Mouse (Mus musculus) CD4-positive helper T cell, adult 2 months (primary cell): ENCODE results near the gene Arhgef7.

ENCODE experiments used
- DNase-seq: peaks from one replicate; pipeline ENCODE4 v3.0.0-alpha.2; 2012; ENCODE audit warnings: low read depth, missing footprints, low spot score

Arhgef7 gene

GRCm38 (mm10) chr8:11727651-11728481, at the start of gene Arhgef7:
Arhgef7 (plus strand) TSS chr8:11727721.
- DNase-seq, result no peak

- DNase-seq, result no peak
Observed at GRCm38 (mm10) chr8:11684558-11684957, 43.0 kb upstream of the Arhgef7 start.

- no peak for DNase-seq
Observed at GRCm38 (mm10) chr8:11687251-11687650, 40.3 kb upstream of the Arhgef7 start.

GRCm38 (mm10) chr8:11689945-11690344, 37.6 kb upstream of the Arhgef7 start:
- DNase-seq, result no peak

GRCm38 (mm10) chr8:11691284-11691683, 36.2 kb upstream of the Arhgef7 start:
- no peak for DNase-seq

DNA sequence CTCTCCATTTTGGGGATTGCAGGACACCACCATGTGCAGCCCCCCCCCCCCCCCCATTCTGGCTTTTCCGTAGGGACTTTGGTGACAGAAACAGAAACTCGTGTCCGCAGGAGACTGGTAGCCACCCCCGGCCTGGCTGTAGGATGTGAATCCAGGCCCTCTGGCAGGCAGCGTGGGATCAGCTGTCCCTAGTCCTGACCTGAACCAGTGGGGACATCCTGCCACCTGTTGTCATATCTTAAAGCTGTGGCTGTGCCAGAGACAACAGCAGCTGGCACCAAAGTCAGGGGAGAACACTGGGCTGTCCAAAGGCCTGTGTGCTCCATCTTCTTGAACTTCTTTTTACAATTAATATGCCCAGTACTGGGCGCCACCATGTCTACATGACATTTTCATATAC, 35.8 kb upstream of the Arhgef7 start:
- no peak for DNase-seq

DNA sequence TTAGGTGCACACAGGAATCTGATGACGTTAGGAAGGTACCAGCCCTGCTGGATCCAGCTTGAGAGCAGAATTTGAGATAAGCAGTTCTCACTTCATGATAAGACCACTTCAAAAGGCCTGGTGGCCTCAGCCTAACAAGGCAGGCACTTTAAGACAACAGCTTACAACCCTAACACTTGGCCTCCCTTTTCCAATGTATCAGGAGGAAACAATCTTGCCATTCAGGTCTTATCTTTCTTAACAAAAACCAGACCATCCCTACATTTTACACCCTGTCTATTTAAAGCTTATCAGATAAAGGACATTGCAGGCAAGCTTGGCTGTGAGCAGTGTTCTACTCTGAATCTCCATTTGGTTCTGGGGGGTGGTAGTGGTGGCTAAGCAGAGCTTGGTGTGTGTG, 35.1 kb upstream of the Arhgef7 start:
- DNase-seq, result no peak

DNA sequence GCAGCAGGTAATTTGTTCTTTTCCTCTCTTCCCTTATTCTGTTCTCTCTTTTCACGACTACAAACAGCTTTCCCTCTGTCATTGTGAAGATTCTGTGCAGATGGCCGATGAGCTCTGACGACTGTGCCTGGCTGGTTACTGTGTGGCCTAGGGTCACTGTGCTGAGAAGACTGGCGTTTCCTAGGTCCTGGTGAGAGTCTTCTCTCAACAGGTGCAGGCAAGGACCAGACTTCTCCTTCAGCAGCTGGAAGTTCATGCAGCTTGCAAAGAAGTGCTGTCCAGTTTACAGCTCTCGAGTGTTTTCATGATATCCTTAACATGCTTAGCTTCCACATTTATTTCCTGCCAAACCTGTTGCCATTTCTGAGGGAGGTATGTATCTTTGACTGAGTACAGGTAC, 33.5 kb upstream of the Arhgef7 start:
- no peak for DNase-seq

DNA sequence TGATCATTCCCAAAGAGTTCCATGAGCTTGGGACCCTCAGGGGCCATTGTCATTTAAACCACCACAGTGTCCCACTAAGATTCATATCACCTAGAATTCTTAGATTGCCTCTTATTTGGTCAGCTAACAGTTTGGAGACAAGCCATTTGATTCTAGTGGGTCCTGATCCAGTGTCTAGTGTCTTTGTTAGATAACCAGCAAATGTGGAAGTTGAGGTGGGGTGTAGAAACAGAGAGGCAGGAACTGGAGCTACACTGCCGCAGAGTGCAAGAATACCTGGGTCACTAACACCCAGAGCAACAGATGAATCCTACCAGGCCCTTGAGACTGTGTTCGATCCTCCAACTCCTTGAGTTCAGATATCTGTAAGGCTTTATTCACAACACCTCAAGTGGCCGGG, 31.3 kb upstream of the Arhgef7 start:
- no peak for DNase-seq

GRCm38 (mm10) chr8:11697467-11697866, 30.1 kb upstream of the Arhgef7 start:
- DNase-seq, result no peak

- no peak for DNase-seq
Observed at GRCm38 (mm10) chr8:11699442-11700001, 28.0 kb upstream of the Arhgef7 start.

DNA sequence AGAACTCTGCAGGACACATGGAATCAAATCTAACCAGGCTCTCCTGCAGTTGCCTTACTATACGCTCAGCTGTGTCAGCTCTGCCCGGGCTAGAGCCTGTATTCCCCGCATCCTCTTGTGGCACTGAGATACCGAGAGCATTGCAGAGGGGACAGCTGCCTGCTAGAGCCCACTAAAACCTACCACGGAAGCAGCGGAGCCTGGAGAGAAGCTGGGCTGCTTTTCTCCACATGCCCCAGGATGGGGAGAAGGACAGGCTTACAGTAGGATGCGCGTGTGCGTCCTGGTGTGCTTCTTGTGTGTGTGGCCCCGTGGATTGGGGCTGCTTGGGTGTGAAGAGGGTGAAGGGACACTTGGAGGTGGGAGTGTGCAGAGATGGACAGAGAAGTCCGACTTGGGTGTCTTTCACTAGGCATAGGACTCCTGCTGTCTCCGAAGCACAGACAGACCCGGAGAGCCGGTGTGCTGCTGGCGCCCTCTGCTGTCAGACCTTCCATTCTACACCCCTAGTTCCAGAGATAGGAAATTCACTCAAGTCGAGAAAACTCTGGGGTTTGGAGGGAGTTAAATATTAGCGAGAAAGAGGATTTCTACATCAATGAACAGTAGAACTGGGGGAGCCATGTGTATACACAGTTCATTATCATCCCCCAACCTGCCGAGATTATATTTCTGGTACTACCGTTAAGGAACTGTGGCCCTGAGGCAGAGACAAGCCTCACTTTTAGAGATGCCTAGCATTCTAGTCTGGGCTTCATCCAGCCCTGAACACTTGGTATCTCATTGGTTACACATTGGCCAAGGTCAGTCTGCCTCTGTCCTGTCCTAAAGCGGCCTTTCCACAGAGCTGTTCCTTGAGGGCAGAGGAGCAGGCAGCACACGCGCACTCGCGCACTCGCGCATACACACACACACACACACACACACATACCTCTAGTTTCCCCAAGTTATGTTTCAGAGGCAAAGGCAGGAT, 27.2 kb upstream of the Arhgef7 start:
- DNase-seq, result peak; percentile 57

GRCm38 (mm10) chr8:11701033-11701362, 26.5 kb upstream of the Arhgef7 start, which contains the start of gene 1700016D06Rik:
1700016D06Rik (minus strand) TSS chr8:11701063.
- DNase-seq, result no peak

DNA sequence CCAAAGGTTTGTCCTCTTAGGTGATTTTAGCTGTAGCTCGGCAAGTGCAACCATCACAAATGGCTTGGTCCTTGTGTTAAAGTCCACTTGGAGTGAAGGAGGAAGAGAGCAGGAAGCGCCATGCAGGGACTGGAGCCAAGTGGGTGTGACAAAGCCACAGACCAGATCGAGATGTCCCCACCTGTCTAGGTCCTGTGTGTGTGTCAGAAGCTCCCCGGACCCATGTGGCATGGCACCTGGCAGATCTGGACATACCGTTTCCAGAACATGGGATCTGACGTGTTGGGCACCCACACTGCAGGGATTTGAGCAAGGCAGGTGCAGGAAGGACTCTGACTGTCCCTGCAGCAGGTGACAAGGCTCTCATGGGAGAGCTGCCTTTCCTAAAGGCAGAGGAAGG, 26.1 kb upstream of the Arhgef7 start:
- no peak for DNase-seq

DNA sequence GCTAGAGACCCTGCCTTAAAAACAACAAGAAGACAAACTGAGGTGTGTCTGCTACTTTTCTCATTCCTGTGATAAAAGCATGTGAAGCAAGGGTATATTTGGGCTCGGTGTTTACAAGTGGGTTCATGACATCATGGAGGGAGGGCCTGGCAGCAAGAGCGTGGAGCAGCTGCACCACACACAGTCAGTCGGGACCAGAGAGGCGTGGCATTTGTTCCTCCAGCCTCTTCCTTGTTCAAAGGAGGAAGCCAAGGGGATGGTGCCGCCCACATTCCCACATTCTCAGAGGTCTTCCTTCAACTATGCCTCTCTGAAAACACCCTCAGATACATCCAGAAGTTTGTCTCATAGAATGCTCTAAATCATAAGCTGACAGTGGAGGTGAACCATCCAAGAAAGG, 23.7 kb upstream of the Arhgef7 start:
- DNase-seq, result no peak

DNA sequence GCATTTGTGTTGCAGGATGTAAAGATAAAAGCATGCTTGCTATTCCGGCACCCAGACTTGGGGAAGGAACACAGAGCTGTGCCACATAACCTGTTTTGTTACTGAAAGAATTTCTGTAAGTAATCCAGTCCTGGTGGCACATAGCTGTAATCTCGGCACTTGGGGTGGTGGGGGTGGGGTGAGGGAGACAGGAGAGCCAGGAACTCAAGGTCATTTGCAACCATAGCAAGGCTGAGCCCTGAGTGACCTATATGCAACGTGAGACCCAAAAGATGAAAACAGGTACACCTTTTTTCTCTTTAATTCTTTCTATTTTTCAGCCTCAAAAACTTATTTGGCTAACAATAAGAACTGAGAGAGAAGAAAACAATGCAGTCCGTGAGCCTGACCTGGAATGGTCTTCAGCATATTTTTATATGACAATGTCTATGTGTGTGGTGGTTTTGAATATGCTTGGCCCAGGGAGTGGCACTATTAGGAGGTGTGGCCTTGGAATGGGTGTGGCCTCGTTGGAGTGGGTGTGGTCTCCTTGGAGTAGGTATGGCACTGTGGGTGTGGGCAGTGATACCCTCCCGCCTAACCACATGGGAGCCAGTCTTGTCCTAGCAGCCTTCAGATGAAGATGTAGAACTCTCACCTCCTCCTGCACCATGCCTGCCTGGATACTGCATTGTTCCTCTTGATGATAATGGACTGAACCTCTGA, 22.7 kb upstream of the Arhgef7 start:
- no peak for DNase-seq

- no peak for DNase-seq
Observed at GRCm38 (mm10) chr8:11705818-11706217, 21.7 kb upstream of the Arhgef7 start.

DNA sequence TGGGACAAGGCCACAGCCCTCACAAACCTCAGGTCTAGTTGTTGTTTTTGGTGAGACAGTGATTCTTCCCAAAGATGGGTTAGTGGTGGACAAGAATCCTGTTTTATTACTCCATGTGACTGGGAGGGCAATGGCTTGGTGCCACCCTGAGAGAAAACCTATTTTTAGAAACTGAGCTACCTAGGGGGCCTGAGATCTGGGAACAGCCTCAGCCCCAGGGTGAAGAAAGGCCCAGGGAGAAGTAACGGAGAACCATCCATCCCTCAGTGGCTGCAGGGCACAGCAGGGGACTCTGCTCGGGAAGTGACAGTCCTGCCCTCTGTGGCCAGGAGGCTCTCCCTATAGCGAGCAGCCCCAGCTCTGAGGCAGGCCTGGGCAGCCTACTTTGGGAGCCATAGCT, 19.8 kb upstream of the Arhgef7 start:
- no peak for DNase-seq

GRCm38 (mm10) chr8:11708815-11709214, 18.7 kb upstream of the Arhgef7 start:
- DNase-seq, result no peak

DNA sequence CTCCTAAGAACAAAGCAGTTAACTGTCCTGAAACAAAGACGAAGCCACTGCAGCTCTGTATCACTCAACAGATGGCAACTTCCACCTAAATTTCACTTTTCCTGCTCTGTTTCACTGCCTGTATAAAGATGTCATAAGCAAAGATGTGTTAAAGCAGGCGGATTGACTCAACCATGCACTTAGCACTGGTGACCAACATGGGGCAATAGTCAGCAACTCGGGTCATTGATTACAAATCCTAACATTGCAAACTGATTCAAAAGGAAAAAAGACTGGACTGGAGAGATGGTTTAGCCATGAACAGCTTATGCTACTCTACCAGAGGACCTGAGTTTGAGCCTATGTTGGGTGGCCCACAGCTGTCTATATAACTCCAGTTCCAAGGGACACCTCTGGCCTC, 18.0 kb upstream of the Arhgef7 start:
- DNase-seq, result no peak

GRCm38 (mm10) chr8:11710415-11710814, 17.1 kb upstream of the Arhgef7 start:
- DNase-seq, result no peak

- DNase-seq, result no peak
Observed at GRCm38 (mm10) chr8:11712244-11712643, 15.3 kb upstream of the Arhgef7 start.
